Mouse (Mus musculus): ENCODE results near the gene Gm43191. TPM values are rescaled to one million over a fixed set of nuclear protein-coding genes. Genes with fewer than 3 reads are reported as not detected.

Gene Gm43191
- polyA plus RNA-seq, 1 experiment from 2014 or later, result 2.6 TPM

GRCm38 (mm10) chr3:116650698-116651097 is 30.4 kb downstream of the Gm43191 start:
- no peaks in the 10 kb centered on the region for H3K27me3 ChIP-seq
- ATAC-seq (no peak), DNase-seq (ENCODE audit: low read depth, low spot score) (no peak)
- in situ Hi-C loops (cut with MboI; ENCODE audit: low pct_unique_long_range_greater_than_20kb), result no loop called here
- CTCF ChIA-PET, result interaction anchor here (0.8 to 2.4 kb wide), 8 partner anchors 9 to 143 kb away, joined by 3 to 12 read pairs (median 4); partner anchors contain the start of genes Dbt and Rtca
- TF ChIP-seq CTCF (IDR thresholded peaks at IDR 0.05), result no peak
- POLR2A ChIA-PET, result interaction anchor here (0.6 to 1.3 kb wide), 3 partner anchors 10 to 88 kb away, joined by 3 read pairs; no protein-coding TSS in a partner anchor

GRCm38 (mm10) chr3:116648805-116649204 is 32.3 kb downstream of the Gm43191 start:
- CTCF ChIA-PET, result interaction anchor here (2.4 kb wide), 2 partner anchors 11 kb away, joined by 7 to 12 read pairs; no protein-coding TSS in a partner anchor
- DNase-seq (ENCODE audit: low read depth, low spot score) (no peak), ATAC-seq (no peak)
- POLR2A ChIA-PET, result no interaction called here
- TF ChIP-seq CTCF (IDR thresholded peaks at IDR 0.05), result no peak
- H3K27me3 ChIP-seq, result no peaks in the 10 kb centered on the region
- in situ Hi-C loops (cut with MboI; ENCODE audit: low pct_unique_long_range_greater_than_20kb), result no loop called here

GRCm38 (mm10) chr3:116646387-116646786 is 34.7 kb downstream of the Gm43191 start:
- DNase-seq (ENCODE audit: low read depth, low spot score) (no peak), ATAC-seq (no peak)
- POLR2A ChIA-PET, result no interaction called here
- in situ Hi-C loops (cut with MboI; ENCODE audit: low pct_unique_long_range_greater_than_20kb), result no loop called here
- H3K27me3 ChIP-seq, result no peaks in the 10 kb centered on the region
- CTCF ChIA-PET, result no interaction called here
- no peak for TF ChIP-seq CTCF (IDR thresholded peaks at IDR 0.05)

GRCm38 (mm10) chr3:116642373-116642772 is 38.7 kb downstream of the Gm43191 start:
- in situ Hi-C loops (cut with MboI; ENCODE audit: low pct_unique_long_range_greater_than_20kb), result no loop called here
- H3K27me3 ChIP-seq, result no peaks in the 10 kb centered on the region
- ATAC-seq (no peak), DNase-seq (ENCODE audit: low read depth, low spot score) (no peak)
- POLR2A ChIA-PET, result no interaction called here
- TF ChIP-seq CTCF (IDR thresholded peaks at IDR 0.05), result no peak
- CTCF ChIA-PET, result interaction anchor here (0.7 to 1.8 kb wide), 4 partner anchors 11 to 38 kb away, joined by 3 to 5 read pairs (median 4); no protein-coding TSS in a partner anchor

GRCm38 (mm10) chr3:116641811-116642371 is 39.2 kb downstream of the Gm43191 start:
- TF ChIP-seq CTCF (IDR thresholded peaks at IDR 0.05), result no peak
- ATAC-seq (no peak), DNase-seq (ENCODE audit: low read depth, low spot score) (no peak)
- H3K27me3 ChIP-seq, result no peaks in the 10 kb centered on the region
- in situ Hi-C loops (cut with MboI; ENCODE audit: low pct_unique_long_range_greater_than_20kb), result no loop called here
- CTCF ChIA-PET, result interaction anchor here (0.7 to 1.7 kb wide), 4 partner anchors 12 to 37 kb away, joined by 3 to 5 read pairs (median 4); no protein-coding TSS in a partner anchor
- POLR2A ChIA-PET, result no interaction called here

GRCm38 (mm10) chr3:116640024-116640423 is 41.0 kb downstream of the Gm43191 start:
- in situ Hi-C loops (cut with MboI; ENCODE audit: low pct_unique_long_range_greater_than_20kb), result no loop called here
- DNase-seq (ENCODE audit: low read depth, low spot score) (no peak), ATAC-seq (no peak)
- ChIA-PET CTCF (interaction anchor here (1.4 to 1.8 kb wide), 4 partner anchors 9 to 36 kb away, joined by 3 to 11 read pairs (median 4); no protein-coding TSS in a partner anchor), POLR2A (no interaction called here)
- no peaks in the 10 kb centered on the region for H3K27me3 ChIP-seq
- TF ChIP-seq CTCF (IDR thresholded peaks at IDR 0.05), result no peak

GRCm38 (mm10) chr3:116638572-116638971 is 42.5 kb downstream of the Gm43191 start:
- POLR2A ChIA-PET, result no interaction called here
- no peak for ATAC-seq
- H3K27me3 ChIP-seq, result no peaks in the 10 kb centered on the region
- no peak for TF ChIP-seq CTCF (IDR thresholded peaks at IDR 0.05)
- CTCF ChIA-PET, result interaction anchor here (1.2 to 1.6 kb wide), 4 partner anchors 11 to 29 kb away, joined by 3 to 7 read pairs (median 4); no protein-coding TSS in a partner anchor
- no peak for DNase-seq (ENCODE audit: low read depth, low spot score)
- in situ Hi-C loops (cut with MboI; ENCODE audit: low pct_unique_long_range_greater_than_20kb), result no loop called here

- DNase-seq (ENCODE audit: low read depth, low spot score), result no peak
- in situ Hi-C loops (cut with MboI; ENCODE audit: low pct_unique_long_range_greater_than_20kb), result no loop called here
- TF ChIP-seq CTCF (IDR thresholded peaks at IDR 0.05), result no peak
Measured at GRCm38 (mm10) chr3:116637693-116638476, 43.2 kb downstream of the Gm43191 start.

GRCm38 (mm10) chr3:116635799-116636198 is 45.3 kb downstream of the Gm43191 start:
- ChIA-PET POLR2A (interaction anchor here (1.4 kb wide), 1 partner anchor 17 kb away, joined by 4 read pairs; no protein-coding TSS in a partner anchor), CTCF (interaction anchor here (0.8 to 2.2 kb wide), 5 partner anchors 8 to 20 kb away, joined by 3 to 6 read pairs (median 3); no protein-coding TSS in a partner anchor)
- H3K27me3 ChIP-seq, result no peaks in the 10 kb centered on the region
- DNase-seq (ENCODE audit: low read depth, low spot score), result no peak
- no peak for ATAC-seq
- TF ChIP-seq CTCF (IDR thresholded peaks at IDR 0.05), result no peak
- in situ Hi-C loops (cut with MboI; ENCODE audit: low pct_unique_long_range_greater_than_20kb), result no loop called here

More at GRCm38 (mm10) chr3:116637693-116638476, 43.2 kb downstream of the Gm43191 start:
- no peak for ATAC-seq
- ChIA-PET POLR2A (no interaction called here), CTCF (interaction anchor here (1.2 to 1.6 kb wide), 4 partner anchors 11 to 28 kb away, joined by 3 to 7 read pairs (median 4); no protein-coding TSS in a partner anchor)
- H3K27me3 ChIP-seq, result no peaks in the 10 kb centered on the region

- no peak for TF ChIP-seq CTCF (IDR thresholded peaks at IDR 0.05)
- DNase-seq (ENCODE audit: low read depth, low spot score) (no peak), ATAC-seq (no peak)
- in situ Hi-C loops (cut with MboI; ENCODE audit: low pct_unique_long_range_greater_than_20kb), result no loop called here
- no peaks in the 10 kb centered on the region for H3K27me3 ChIP-seq
- CTCF ChIA-PET, result interaction anchor here (1.5 to 2.2 kb wide), 3 partner anchors 9 to 14 kb away, joined by 3 to 6 read pairs (median 6); no protein-coding TSS in a partner anchor
- POLR2A ChIA-PET, result interaction anchor here (0.7 kb wide), 1 partner anchor 9 kb away, joined by 3 read pairs; no protein-coding TSS in a partner anchor
Measured at GRCm38 (mm10) chr3:116634853-116635252, 46.2 kb downstream of the Gm43191 start.

All from Patski (cell line).